Mouse (Mus musculus) splenic B cell, adult 2 months (primary cell): ENCODE measurements around the gene Ttll2.
"Not testable (repeated sequence)": the region's sequence is repeated elsewhere in the genome, so short reads cannot be mapped to it uniquely, and the experiment has no call there.

Experiments
- DNase-seq: peaks from one replicate; pipeline ENCODE4 v3.0.0-alpha.2; 2011; ENCODE audit warnings: low read depth, low spot score
- H3K27me3 ChIP-seq: 2 replicates; pipeline ENCODE4 v1.6.1; 2012; ENCODE audit warnings: mild to moderate bottlenecking, low read length, moderate library complexity, mixed read lengths; ENCODE audit not compliant: control insufficient read depth, poor library complexity, insufficient read depth, severe bottlenecking
- H3K36me3 ChIP-seq: 2 replicates; pipeline ENCODE4 v1.6.1; 2012; ENCODE audit warnings: mild to moderate bottlenecking, low read length, moderate library complexity, mixed read lengths; ENCODE audit not compliant: control insufficient read depth, poor library complexity, insufficient read depth, severe bottlenecking

The Ttll2 gene

GRCm38 (mm10) chr17:7352596-7352995 lies at the start of gene Ttll2:
Gene Ttll2, minus strand, starts transcription at chr17:7352696.
- not testable (repeated sequence) for H3K27me3 ChIP-seq, H3K36me3 ChIP-seq, DNase-seq

DNA sequence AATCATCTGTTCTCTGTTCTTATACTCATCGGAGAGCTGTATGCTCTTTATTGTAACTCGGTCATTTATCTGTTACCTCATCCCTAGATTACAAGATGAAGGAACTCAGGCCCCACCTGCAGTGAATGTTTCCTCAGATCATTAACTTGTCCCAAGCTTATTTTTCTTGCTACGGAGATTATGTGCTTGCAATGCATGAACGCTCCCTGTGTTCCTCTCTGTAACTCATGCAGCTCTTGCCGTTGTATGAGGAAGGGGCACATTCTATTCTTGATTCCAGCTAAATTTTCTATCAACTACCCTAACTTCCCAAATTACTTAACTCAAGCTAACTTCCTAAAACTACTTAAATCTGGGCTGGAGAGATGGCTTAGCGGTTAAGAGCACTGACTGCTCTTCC lies 47.3 kb upstream of the Ttll2 start:
- H3K36me3 ChIP-seq, H3K27me3 ChIP-seq: not testable (repeated sequence)

GRCm38 (mm10) chr17:7398198-7398847 lies 45.8 kb upstream of the Ttll2 start:
- peak; percentile 11 for DNase-seq
- not testable (repeated sequence) for H3K36me3 ChIP-seq, H3K27me3 ChIP-seq

More for the DNA sequence above, 47.3 kb upstream of the Ttll2 start:
- DNase-seq = not testable (repeated sequence)

- H3K36me3 ChIP-seq = not testable (repeated sequence)
Observed at GRCm38 (mm10) chr17:7397079-7397478, 44.6 kb upstream of the Ttll2 start.

DNA sequence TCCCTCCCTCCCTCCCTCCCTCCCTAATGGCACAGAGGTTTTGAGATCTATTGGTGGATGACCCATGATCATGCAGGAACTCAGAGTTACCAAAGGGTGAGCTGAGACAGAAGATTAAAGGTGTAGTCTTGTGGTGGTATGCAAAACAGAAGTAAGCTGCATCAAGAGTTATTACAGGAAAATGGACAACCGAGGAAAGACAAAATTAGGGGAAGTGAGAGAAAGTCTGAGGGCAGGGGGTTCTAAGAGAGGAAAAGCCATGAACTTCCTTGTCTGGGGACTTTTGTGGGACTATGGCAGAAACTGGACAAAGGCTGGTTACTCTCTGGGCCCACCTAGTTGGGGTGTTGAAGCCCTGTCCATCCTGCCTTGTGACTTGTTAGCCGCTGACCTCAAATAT lies 43.8 kb upstream of the Ttll2 start:
- not testable (repeated sequence) for H3K36me3 ChIP-seq, H3K27me3 ChIP-seq, DNase-seq

More at GRCm38 (mm10) chr17:7397079-7397478, 44.6 kb upstream of the Ttll2 start:
- not testable (repeated sequence) for DNase-seq, H3K27me3 ChIP-seq

- not testable (repeated sequence) for DNase-seq, H3K36me3 ChIP-seq, H3K27me3 ChIP-seq
Observed at GRCm38 (mm10) chr17:7395671-7396070, 43.2 kb upstream of the Ttll2 start.

DNA sequence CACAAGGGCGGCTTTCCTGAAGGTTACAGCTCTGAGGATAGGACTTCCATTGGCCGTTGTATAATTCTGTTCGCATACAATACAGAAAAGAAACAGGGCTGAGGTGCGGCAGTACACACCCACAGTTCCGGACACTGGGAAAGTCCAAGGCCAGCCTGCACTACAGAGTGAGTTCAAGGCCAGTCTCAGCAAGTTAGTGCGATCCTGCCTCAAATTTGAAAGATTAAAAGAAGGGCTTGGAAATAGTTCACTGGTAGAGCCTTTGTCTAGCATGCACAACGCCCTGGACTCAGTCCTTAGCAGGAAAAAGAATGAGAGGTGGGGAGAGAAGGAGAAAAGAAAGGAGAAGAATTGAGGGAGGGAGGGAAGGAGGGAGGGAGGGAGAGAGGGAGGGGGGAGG lies 42.6 kb upstream of the Ttll2 start:
- not testable (repeated sequence) for H3K27me3 ChIP-seq, H3K36me3 ChIP-seq, DNase-seq

DNA sequence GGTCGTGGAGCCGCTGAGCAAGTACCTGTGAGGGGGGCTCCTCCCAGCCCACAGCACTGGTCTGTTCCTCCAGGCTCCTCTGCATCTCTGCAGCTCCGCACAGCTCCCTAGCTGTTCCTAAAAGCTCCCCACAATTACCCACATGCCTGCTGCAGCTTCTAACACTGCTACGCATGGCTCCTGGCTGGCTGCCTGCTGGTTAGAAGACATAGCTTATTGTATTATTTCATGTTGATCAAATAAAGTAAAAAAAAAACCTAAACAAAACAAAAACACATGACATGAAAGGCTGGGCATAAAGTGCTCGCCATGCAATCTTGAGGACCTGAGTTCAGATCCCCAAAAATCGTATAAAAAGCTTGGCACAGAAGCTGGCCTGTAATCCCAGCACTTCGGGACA lies 37.4 kb upstream of the Ttll2 start:
- DNase-seq, H3K27me3 ChIP-seq, H3K36me3 ChIP-seq: not testable (repeated sequence)

DNA sequence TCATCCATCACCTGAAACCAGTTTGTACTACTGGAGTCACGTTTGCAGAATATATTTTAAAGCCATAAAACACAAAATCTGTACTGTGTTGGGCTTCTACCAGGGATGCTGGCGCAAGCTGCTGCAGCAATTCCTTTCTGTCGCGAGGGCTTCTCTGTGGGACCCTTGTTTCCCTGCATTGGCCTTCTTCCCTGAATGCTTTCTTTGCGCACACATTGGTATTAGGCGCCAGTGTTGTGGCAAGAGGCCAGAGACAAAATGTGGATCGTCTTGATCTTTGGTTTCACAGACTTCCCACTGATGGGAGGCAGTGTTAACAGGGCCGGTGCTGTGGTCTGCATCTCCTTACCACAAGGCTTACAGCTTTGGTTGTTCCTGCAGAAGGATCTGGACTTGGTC lies 36.5 kb upstream of the Ttll2 start:
- DNase-seq, H3K36me3 ChIP-seq, H3K27me3 ChIP-seq: not testable (repeated sequence)

DNA sequence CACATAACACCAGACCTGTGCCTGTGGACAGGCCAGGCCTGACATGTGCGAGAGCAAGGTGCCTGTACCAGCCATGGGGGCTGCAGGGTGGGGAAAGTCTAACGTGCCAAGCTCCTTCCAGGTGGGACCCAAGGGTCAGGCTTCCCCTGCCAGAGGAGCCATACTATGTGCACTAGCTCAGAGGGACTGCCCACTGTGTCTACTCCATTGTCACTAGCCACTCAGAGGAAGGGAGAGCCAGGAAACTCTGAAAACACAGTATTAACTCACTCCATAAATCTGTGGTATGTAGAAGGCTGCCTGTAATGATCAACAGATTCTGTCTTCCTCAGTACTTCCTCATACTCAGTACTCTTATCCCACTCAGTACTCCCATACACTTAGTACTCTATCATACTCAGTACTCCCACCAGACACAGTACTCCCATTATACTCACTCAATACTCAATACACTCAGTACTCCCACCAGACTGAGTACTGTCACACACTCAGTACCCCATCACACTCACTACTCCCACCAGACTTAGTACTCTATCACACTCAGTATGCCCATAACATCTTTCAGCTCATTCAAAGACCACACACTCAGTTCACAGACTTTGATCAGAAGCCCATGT lies 36.0 kb upstream of the Ttll2 start:
- H3K36me3 ChIP-seq, H3K27me3 ChIP-seq, DNase-seq: not testable (repeated sequence)

DNA sequence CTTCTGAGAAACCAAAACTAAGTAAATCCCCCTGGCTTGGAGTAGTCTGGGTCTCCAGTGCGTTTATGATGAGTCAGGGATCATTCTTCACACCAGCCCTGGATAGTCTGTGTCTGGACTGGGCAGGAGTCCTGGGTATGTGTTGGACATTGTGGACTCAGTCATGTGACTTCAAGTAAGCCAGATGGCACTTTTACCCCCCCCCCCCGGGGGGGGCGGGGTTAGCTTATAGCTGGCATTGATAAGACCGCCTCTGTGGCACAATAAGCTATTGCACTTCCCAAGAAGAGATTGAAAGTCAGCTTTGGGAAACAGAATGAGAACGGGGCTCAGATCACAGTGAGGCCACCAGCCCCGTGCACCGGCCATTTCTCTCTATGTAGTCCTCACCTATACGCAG lies 33.5 kb upstream of the Ttll2 start:
- not testable (repeated sequence) for DNase-seq, H3K36me3 ChIP-seq

DNA sequence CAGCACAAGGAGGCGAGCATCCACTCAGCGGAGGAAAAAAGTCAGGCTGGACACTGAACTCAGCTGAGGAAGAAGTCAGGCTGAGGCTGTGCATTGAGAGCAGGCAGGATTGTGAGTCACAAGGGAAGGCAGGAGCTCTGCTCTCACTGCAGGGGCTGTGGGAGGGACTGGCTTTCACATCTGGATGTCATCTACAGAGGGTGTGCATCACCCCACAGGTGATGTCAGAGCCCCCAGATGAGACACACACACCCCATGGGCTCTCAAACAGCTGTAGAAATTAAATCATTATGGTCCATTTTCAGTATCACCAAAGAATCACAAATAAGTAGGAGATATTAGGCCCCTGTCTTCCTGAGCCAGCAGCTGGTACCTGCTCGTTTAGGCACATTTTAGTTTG lies 32.9 kb upstream of the Ttll2 start, which contains the start of gene Unc93a2:
TSS of gene Unc93a2 (minus strand) at position 101 of the 400 bp plus-strand sequence.
- not testable (repeated sequence) for H3K27me3 ChIP-seq, H3K36me3 ChIP-seq, DNase-seq

More for the DNA sequence above, 33.5 kb upstream of the Ttll2 start:
- H3K27me3 ChIP-seq = not testable (repeated sequence)

DNA sequence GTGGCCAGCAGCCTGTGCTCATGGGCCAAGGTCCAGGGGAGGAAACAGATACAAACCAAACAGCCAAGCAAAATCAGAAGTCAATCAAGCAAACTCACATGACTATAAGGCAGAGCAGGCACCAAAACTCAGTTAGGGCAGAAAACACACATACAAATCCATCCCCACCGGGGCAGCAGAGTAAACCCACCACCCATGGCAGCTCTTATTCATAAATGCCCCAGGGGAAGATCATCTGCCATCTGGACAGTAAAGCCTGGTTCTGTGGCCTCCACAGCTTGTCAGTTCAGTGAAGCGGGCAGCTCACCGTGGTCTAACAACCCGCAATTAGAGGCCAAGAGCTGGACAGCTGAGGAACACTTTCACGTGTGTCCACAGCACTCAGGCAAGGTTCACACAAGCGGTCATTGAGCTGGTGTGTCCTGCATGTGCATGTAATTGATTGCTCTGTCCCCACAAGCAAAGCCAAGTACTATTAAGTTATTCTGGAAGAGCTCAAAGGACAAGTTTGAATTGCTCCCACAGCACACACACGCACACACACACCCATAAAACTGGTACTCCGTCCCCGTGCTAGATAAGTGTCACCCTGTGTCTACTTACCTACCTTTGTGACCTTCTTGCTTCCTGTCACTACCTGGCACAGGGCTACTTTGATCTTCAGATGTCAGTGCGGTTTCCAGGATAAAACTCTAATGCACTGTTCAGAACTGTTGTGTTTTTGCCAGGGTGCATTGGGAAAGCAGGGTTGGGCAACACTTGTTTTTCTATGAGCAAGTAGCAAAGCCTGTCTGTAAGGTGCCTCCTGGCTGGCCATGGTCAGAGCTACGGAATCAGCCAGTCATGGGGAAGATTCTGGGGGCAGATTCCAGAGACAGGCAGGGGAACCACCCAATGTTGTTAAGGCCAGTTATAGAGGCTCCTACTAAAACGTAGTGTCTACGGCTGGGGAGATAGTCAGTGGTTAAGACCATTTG lies 31.0 kb upstream of the Ttll2 start:
- H3K36me3 ChIP-seq, DNase-seq, H3K27me3 ChIP-seq: not testable (repeated sequence)

- H3K36me3 ChIP-seq, H3K27me3 ChIP-seq, DNase-seq: not testable (repeated sequence)
Observed at GRCm38 (mm10) chr17:7382711-7383110, 30.2 kb upstream of the Ttll2 start.

GRCm38 (mm10) chr17:7377907-7378306 lies 25.4 kb upstream of the Ttll2 start:
- H3K36me3 ChIP-seq, H3K27me3 ChIP-seq, DNase-seq: not testable (repeated sequence)
